Mouse (Mus musculus) heart, adult 2 months (tissue): ENCODE results near the gene Pdxk. TPM values are rescaled to one million over a fixed set of nuclear protein-coding genes. Genes with fewer than 3 reads are reported as not detected.
A peak's percentile ranks its signal among the peaks of the same experiment; 100 is the strongest.

Experiments
- DNase-seq, 2 experiments: peaks; one replicate each; pipeline ENCODE4 v3.0.0; 2021
- H3K27ac ChIP-seq: fragments of 200-600 bp; 2 replicates; pipeline ENCODE4 v1.8.1; 2022
- H3K27me3 ChIP-seq: fragments of 200-500 bp; 2 replicates; pipeline ENCODE4 v1.6.1; 2012; ENCODE audit warnings: mild to moderate bottlenecking, low read length, inconsistent platforms, mixed read lengths; ENCODE audit not compliant: control insufficient read depth, insufficient read depth
- H3K36me3 ChIP-seq: fragments of 200-500 bp; 2 replicates; pipeline ENCODE4 v1.6.1; 2012; ENCODE audit warnings: low read length, inconsistent platforms; ENCODE audit not compliant: control insufficient read depth, insufficient read depth
- H3K4me1 ChIP-seq: fragments of 200-500 bp; 2 replicates; pipeline ENCODE4 v1.6.1; 2011; ENCODE audit warnings: low read length; ENCODE audit not compliant: control insufficient read depth, insufficient read depth
- H3K4me3 ChIP-seq: fragments of 200-600 bp; 2 replicates; pipeline ENCODE4 v1.8.1; 2022
- H3K79me2 ChIP-seq: fragments of 200-500 bp; replicated peaks from 2 replicates; pipeline ENCODE4 v1.6.1; 2012; ENCODE audit warnings: mild to moderate bottlenecking, inconsistent platforms, low read length, moderate library complexity, mixed read lengths; ENCODE audit not compliant: control insufficient read depth, insufficient read depth
- H3K9ac ChIP-seq: fragments of 200-500 bp; 2 replicates; pipeline ENCODE4 v1.6.1; 2012; ENCODE audit warnings: low read depth, mild to moderate bottlenecking, control low read depth, inconsistent platforms, low read length, mixed read lengths
- CTCF ChIP-seq: fragments of 200-600 bp; IDR thresholded peaks from 2 replicates; pipeline ENCODE4 v1.8.1; 2022; ENCODE audit warnings: antibody characterized with exemption, mild to moderate bottlenecking, moderate library complexity
- EP300 ChIP-seq: fragments of 200-500 bp; IDR thresholded peaks from 2 replicates; pipeline ENCODE4 v1.6.1; 2011; ENCODE audit warnings: low read depth, low read length, control low read depth; ENCODE audit not compliant: insufficient read depth
- POLR2A ChIP-seq: fragments of 200-500 bp; IDR thresholded peaks from 2 replicates; pipeline ENCODE4 v1.6.1; 2011; ENCODE audit warnings: mild to moderate bottlenecking, low read depth, low read length, control low read depth; ENCODE audit not compliant: insufficient read depth
- WGBS: fragments of 180-500 bp; shearing (Covaris S2); methylation state at CpG from one replicate; pipeline ENCODE4 v1.1.7; 2018; 5-methylcytosine and 5-hydroxymethylcytosine counted together
- intact Hi-C: fragments of 180-260 bp; cut with DNase I; formaldehyde crosslinking; loops from one replicate; pipeline ENCODE4 v1.15.1; 2025
- polyA plus RNA-seq: library from polyadenylated mRNA; depleted of rRNA; stranded (reverse); fragments of >200 nt; gene quantifications from 2 replicates; pipeline ENCODE4 v1.2.3, GENCODE M21; 2012
- total RNA-seq, 2 experiments: library from RNA; stranded (reverse); gene quantifications; 2 replicates each; pipeline ENCODE4 v1.2.3; 2021

The Pdxk gene
- total and polyA plus RNA-seq, 3 experiments, result 10.1 to 12.4 (median 12.1) TPM

GRCm38 (mm10) chr10:78481928-78482499, 17.2 kb upstream of the Pdxk start:
- Histone ChIP-seq H3K4me1 (no peaks in the 10 kb centered on the region; the same call in 1 of the 2 replicates), H3K27ac (no peak overlapping the region), H3K4me3 (peak overlapping the region; percentile 44), H3K36me3 (no peaks in the 10 kb centered on the region), H3K9ac (peak overlapping the region; percentile 52), H3K27me3 (no peaks in the 10 kb centered on the region; the same call in 1 of the 2 replicates), H3K79me2 (no peaks in the 10 kb centered on the region)
- intact Hi-C loops, result no loop called here
- 1% methylated on average over 35 of the region's 35 CpGs for WGBS
- DNase-seq, result peak; percentile 45 to 68
- TF ChIP-seq CTCF (peak; percentile 22), EP300 (no peak), POLR2A (0 out of 2 replicates have a peak, but pooled peaks have one; percentile 19)

DNA sequence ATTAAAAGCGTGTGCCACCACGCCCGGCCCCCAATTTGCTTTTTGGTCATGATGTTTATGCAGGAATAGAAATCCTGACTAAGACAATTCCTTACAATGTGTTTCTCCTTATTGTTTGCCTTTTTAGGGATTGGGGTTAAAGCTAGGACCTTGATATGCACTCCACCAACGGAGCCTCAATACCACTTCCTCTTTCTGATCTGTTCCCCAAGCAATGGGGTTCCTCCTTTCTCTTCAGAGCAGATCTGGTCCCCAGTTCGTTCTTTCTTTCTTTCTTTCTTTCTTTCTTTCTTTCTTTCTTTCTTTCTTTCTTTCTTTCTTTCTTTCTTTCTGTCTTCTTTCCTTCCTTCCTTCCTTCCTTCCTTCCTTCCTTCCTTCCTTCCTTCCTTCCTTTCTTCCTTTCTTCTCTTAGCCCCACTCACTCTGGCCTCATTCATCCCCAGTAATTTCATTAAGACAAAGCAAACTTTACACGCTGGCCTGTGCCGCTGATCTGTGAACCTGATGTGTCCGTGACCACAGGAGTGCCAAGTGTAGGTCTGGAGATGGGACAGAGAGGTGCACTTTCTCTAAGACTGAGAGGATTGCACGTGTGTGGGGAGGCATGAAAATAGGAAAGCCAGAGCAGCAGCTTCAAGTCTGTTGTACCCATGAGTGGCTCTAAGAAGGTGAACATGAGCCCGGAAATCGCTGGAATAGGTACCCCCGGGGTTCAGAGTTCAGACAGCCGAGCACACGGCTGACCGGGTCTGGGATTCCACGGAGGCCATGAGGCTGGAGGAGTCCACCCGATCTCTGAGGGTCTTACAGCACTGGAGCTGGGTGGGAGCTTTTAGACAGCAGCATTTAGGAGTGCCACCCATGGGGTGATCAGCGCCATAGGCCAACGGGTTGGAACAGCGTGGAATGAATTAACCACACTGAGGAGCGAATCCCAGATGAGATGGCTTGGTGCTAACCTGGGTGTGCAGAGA, 16.5 kb upstream of the Pdxk start:
- WGBS, result 37% methylated on average over 21 of the region's 21 CpGs

GRCm38 (mm10) chr10:78476821-78477220, 12.0 kb upstream of the Pdxk start:
- TF ChIP-seq POLR2A (no peak), CTCF (no peak), EP300 (no peak)
- intact Hi-C loops, result no loop called here
- 57% methylated on average over 4 of the region's 4 CpGs for WGBS
- H3K79me2 ChIP-seq, result no peaks in the 10 kb centered on the region
- H3K4me3 ChIP-seq, result no peak overlapping the region
- no peak overlapping the region for H3K9ac ChIP-seq
- H3K27me3 ChIP-seq, result no peaks in the 10 kb centered on the region
- H3K4me1 ChIP-seq, result no peaks in the 10 kb centered on the region
- no peaks in the 10 kb centered on the region for H3K36me3 ChIP-seq
- no peak overlapping the region for H3K27ac ChIP-seq
- DNase-seq, result no peak

More for the DNA sequence above, 16.5 kb upstream of the Pdxk start:
- no peak for DNase-seq
- intact Hi-C loops, result no loop called here
- Histone ChIP-seq H3K79me2 (no peaks in the 10 kb centered on the region), H3K27ac (no peak overlapping the region), H3K9ac (no peak overlapping the region; the same call in 1 of the 2 replicates), H3K4me1 (no peaks in the 10 kb centered on the region; the same call in 1 of the 2 replicates), H3K36me3 (no peaks in the 10 kb centered on the region), H3K4me3 (peak overlapping the region; percentile 44), H3K27me3 (no peaks in the 10 kb centered on the region; the same call in 1 of the 2 replicates)
- TF ChIP-seq CTCF, result no peak
- no peak for TF ChIP-seq POLR2A
- no peak for TF ChIP-seq EP300

- no peak overlapping the region for H3K27ac ChIP-seq
- no peak for DNase-seq
- H3K27me3 ChIP-seq, result no peaks in the 10 kb centered on the region
- WGBS, result 41% methylated on average over 8 of the region's 8 CpGs
- H3K79me2 ChIP-seq, result no peaks in the 10 kb centered on the region
- TF ChIP-seq EP300, result no peak
- no peak for TF ChIP-seq CTCF
- no peak for TF ChIP-seq POLR2A
- no peak overlapping the region for H3K9ac ChIP-seq
- peaks cover 3% of the 10 kb centered on the region for H3K4me1 ChIP-seq
- H3K4me3 ChIP-seq, result no peak overlapping the region
- intact Hi-C loops, result no loop called here
- no peaks in the 10 kb centered on the region for H3K36me3 ChIP-seq
Measured at GRCm38 (mm10) chr10:78474759-78475158, 10.0 kb upstream of the Pdxk start.

- H3K79me2 ChIP-seq, result no peaks in the 10 kb centered on the region
- no peaks in the 10 kb centered on the region for H3K36me3 ChIP-seq
- no peak for DNase-seq
- no peak overlapping the region for H3K4me3 ChIP-seq
- 40% methylated on average over 5 of the region's 5 CpGs for WGBS
- peaks cover 3% of the 10 kb centered on the region for H3K4me1 ChIP-seq
- H3K27ac ChIP-seq, result no peak overlapping the region
- H3K27me3 ChIP-seq, result no peaks in the 10 kb centered on the region
- no peak overlapping the region for H3K9ac ChIP-seq
- intact Hi-C loops, result no loop called here
- TF ChIP-seq POLR2A (no peak), EP300 (no peak), CTCF (no peak)
Measured at GRCm38 (mm10) chr10:78473434-78473833, 8.7 kb upstream of the Pdxk start.

GRCm38 (mm10) chr10:78472046-78472445, 7.3 kb upstream of the Pdxk start:
- Histone ChIP-seq H3K36me3 (no peaks in the 10 kb centered on the region), H3K79me2 (no peaks in the 10 kb centered on the region), H3K9ac (no peak overlapping the region), H3K4me3 (no peak overlapping the region), H3K4me1 (peaks cover 3% of the 10 kb centered on the region), H3K27me3 (no peaks in the 10 kb centered on the region), H3K27ac (no peak overlapping the region)
- WGBS, result 82% methylated on average over 3 of the region's 3 CpGs
- intact Hi-C loops, result no loop called here
- DNase-seq, result no peak
- TF ChIP-seq POLR2A (no peak), EP300 (no peak), CTCF (no peak)
